Mouse (Mus musculus): ENCODE measurements around the gene Eif2a.

- TF ChIP-seq CTCF (IDR thresholded peaks at IDR 0.05; ENCODE audit: extremely low read depth, insufficient read depth, low read length) (no peak), POLR2A (IDR thresholded peaks at IDR 0.05; ENCODE audit: extremely low read depth, insufficient read depth, low read length) (no peak)
Observed at GRCm38 (mm10) chr3:58493621-58494020, 32.0 kb upstream of the Eif2a start.
